Mouse (Mus musculus) cerebellum, adult 18-20 months (tissue): ENCODE data around the gene Alg12.
"Not testable (repeated sequence)": the region's sequence is repeated elsewhere in the genome, so short reads cannot be mapped to it uniquely, and the experiment has no call there.

Source experiments
- DNase-seq, 2 experiments: peaks; one replicate each; pipeline ENCODE4 v3.0.0; 2021

Alg12 gene

GRCm38 (mm10) chr15:88768537-88768936 lies 50.6 kb downstream of the Alg12 start:
- DNase-seq = no peak

- not testable (repeated sequence) for DNase-seq
These were observed 53.0 kb downstream of the Alg12 start for GRCm38 (mm10) chr15:88766139-88766538.

GRCm38 (mm10) chr15:88761551-88761950 lies 57.6 kb downstream of the Alg12 start:
- no peak for DNase-seq

- DNase-seq = no peak
These were observed 61.1 kb downstream of the Alg12 start for GRCm38 (mm10) chr15:88758061-88758460.

GRCm38 (mm10) chr15:88755761-88756160 lies 63.4 kb downstream of the Alg12 start:
- DNase-seq = no peak
